10 mouse cellular contexts compared by ENCODE assay signal in the genomic region with DNA sequence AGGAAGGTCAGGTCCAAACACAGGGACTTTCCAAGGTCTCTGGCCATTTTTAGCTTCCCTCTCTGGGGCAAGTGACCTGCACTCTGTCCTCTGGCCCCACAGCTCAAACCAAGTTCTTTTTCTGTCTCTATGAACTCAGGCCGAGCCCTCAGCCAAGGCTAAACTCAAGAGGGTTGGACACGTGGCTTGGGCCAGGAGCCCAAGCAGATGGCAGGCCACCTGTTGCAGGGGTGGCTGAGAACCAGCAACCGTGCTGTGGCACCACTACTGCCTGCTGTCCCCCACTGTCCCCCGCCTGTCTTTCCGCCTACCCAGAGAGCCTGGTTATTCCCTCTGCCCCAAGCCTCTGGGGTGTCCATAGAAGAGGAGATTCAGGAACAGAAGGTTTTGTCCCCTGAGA. TPM values are rescaled to one million over a fixed set of nuclear protein-coding genes. Genes with fewer than 3 reads are reported as not detected.
DNase-seq lines count a peak whose midpoint lies in the region; ATAC-seq lines count a peak whose summit lies in the region.
"Had no signal": no experiment of that assay in that cellular context is flagged by ENCODE, and none has a peak within 500 bp of the region (broad histone marks: within the 10 kb centered on the region; RNA-seq: fewer than 3 reads in every experiment).

No protein-coding gene starts in this region.

- 59% methylated on average over 5 of the region's 5 CpGs for WGBS in heart, embryonic 11.5 days (ENCODE audit: insufficient replicate concordance)
- WGBS in intestine, embryonic 15.5 days = 69% methylated on average over 5 of the region's 5 CpGs

- H3K4me1 ChIP-seq in heart, embryonic 11.5 days (ENCODE audit: control insufficient read depth, insufficient read depth, low read length) = peaks cover 44% of the 10 kb centered on the region
- H3K4me1 ChIP-seq in intestine, embryonic 15.5 days (replicated peaks) = peaks cover 39% of the 10 kb centered on the region

- intact Hi-C loops in gastrocnemius, postnatal 14 days (cut with DNase I; ENCODE audit: low total_unique reads) = no loop called here

- H3K9me3 ChIP-seq in heart, embryonic 11.5 days (replicated peaks; ENCODE audit: control insufficient read depth, low read length) = no peaks in the 10 kb centered on the region
- H3K9me3 ChIP-seq in intestine, embryonic 15.5 days = no peaks in the 10 kb centered on the region

- 0 out of 2 replicates have a peak, but pooled peaks cover 6% of the 10 kb centered on the region for H3K27me3 ChIP-seq in heart, embryonic 11.5 days (ENCODE audit: control insufficient read depth, insufficient read depth, low read length)
- no peaks in the 10 kb centered on the region for H3K27me3 ChIP-seq in splenic B cell, adult 2 months (ENCODE audit: control insufficient read depth, insufficient read depth, low read length, poor library complexity, severe bottlenecking)
- H3K27me3 ChIP-seq in intestine, embryonic 15.5 days (replicated peaks) = no peaks in the 10 kb centered on the region

- H3K27ac ChIP-seq in heart, embryonic 11.5 days (ENCODE audit: low read depth, low read length) = no peak overlapping the region
- H3K27ac ChIP-seq in intestine, embryonic 15.5 days = no peak overlapping the region
- H3K27ac ChIP-seq: liver, embryonic 14.5 days had no signal

- no peak for ATAC-seq in heart, embryonic 11.5 days (replicated peaks; ENCODE audit: insufficient number of reproducible peaks, low FRiP score, low TSS enrichment)
- ATAC-seq in intestine, embryonic 15.5 days = no peak

- H3K9ac ChIP-seq in heart, embryonic 11.5 days (ENCODE audit: low read depth, low read length) = no peak overlapping the region
- no peak overlapping the region for H3K9ac ChIP-seq in intestine, embryonic 15.5 days
- H3K9ac ChIP-seq: liver, embryonic 14.5 days had no signal

- DNase-seq in heart, adult 18-20 months = peak; percentile 78 to 88
- peak; percentile 50 to 55 for DNase-seq in spleen, postnatal 36 days (ENCODE audit: low spot score in 2 of 2)
- DNase-seq in spleen, postnatal 14 days (ENCODE audit: low spot score in 2 of 2) = no peak
- DNase-seq in gastrocnemius, postnatal 14 days = peak; percentile 85
- peak; percentile 28 for DNase-seq in splenic B cell, adult 2 months (ENCODE audit: low read depth, low spot score)
- no peak for DNase-seq in embryo, embryonic 9.5 days (ENCODE audit: extremely low spot score)

- no peak overlapping the region for H3K4me3 ChIP-seq in heart, embryonic 11.5 days (ENCODE audit: low read depth, low read length)
- no peak overlapping the region for H3K4me3 ChIP-seq in intestine, embryonic 15.5 days (replicated peaks)

- no peak overlapping the region for H3K4me2 ChIP-seq in heart, embryonic 11.5 days
- no peak overlapping the region for H3K4me2 ChIP-seq in intestine, embryonic 15.5 days (replicated peaks)

- no peaks in the 10 kb centered on the region for H3K36me3 ChIP-seq in heart, embryonic 11.5 days (ENCODE audit: control insufficient read depth, insufficient read depth, low read length)
- no peaks in the 10 kb centered on the region for H3K36me3 ChIP-seq in splenic B cell, adult 2 months (ENCODE audit: control insufficient read depth, insufficient read depth, low read length, poor library complexity, severe bottlenecking)
- no peaks in the 10 kb centered on the region for H3K36me3 ChIP-seq in intestine, embryonic 15.5 days

RNA-seq across cellular contexts. Expression of a gene that starts 14.3 kb away (rescaled TPM):
- 10 to 100 TPM; 15.5 to 16.0 TPM for total RNA-seq in heart, adult 18-20 months (2021)
- 12.8 and 12.9 TPM in 2 replicates for polyA plus RNA-seq in heart, embryonic 11.5 days (2014; fragmentation: Nextera tagmentation; extraction: Ambion mirVana)
- 10 to 100 TPM; 22.7 to 28.7 TPM for total RNA-seq in gastrocnemius, postnatal 14 days (2021)
- 7.9 and 9.6 TPM in 2 replicates for polyA plus RNA-seq in intestine, embryonic 15.5 days (2015; fragmentation: Nextera tagmentation; extraction: Ambion mirVana)

RNA-seq across cellular contexts. Expression of a gene that starts 36.7 kb away (rescaled TPM):
- total RNA-seq in heart, adult 18-20 months (2021) = under 1 TPM in 1 of 2 experiments, not detected in 1; 0.31 TPM
- polyA plus RNA-seq in heart, embryonic 11.5 days (2014; fragmentation: Nextera tagmentation; extraction: Ambion mirVana) = 0.41 TPM in 1 of 2 replicates, not detected in the other
- not detected for total RNA-seq in gastrocnemius, postnatal 14 days (2021)
- polyA plus RNA-seq in intestine, embryonic 15.5 days (2015; fragmentation: Nextera tagmentation; extraction: Ambion mirVana) = 0.78 and 0.93 TPM in 2 replicates
- polyA plus RNA-seq: heart, embryonic 14.5 days; liver, embryonic 14.5 days had no signal

Comparison
In these comparisons a context has a peak if more than half of its experiments do, and no peak if none do; other contexts are left out.
1. DNase-seq: peak in heart, adult 18-20 months (2 of 2), spleen, postnatal 36 days (2 of 2), gastrocnemius, postnatal 14 days (single experiment) and splenic B cell, adult 2 months (single experiment); none in spleen, postnatal 14 days (0 of 2) and embryo, embryonic 9.5 days (single experiment).